Mouse (Mus musculus) common myeloid progenitor, adult 5-6 weeks (primary cell): ENCODE measurements around the gene Apob. TPM values are rescaled to one million over a fixed set of nuclear protein-coding genes. Genes with fewer than 3 reads are reported as not detected.
A peak's percentile ranks its signal among the peaks of the same experiment; 100 is the strongest.
"Not testable (repeated sequence)": the region's sequence is repeated elsewhere in the genome, so short reads cannot be mapped to it uniquely, and the experiment has no call there.

ENCODE experiments used
- ATAC-seq: replicated peaks from 2 replicates; pipeline ENCODE4 v1.8.0; 2016; ENCODE audit warnings: low read depth, mild to moderate bottlenecking, moderate TSS enrichment, inconsistent platforms; ENCODE audit not compliant: poor library complexity, severe bottlenecking
- total RNA-seq: library from RNA; stranded (forward); fragments of 200-1000, 187-1606 nt; gene quantifications from 2 replicates; pipeline ENCODE4 v1.2.3, GENCODE M21; 2017

Gene Apob
- total RNA-seq: 0.05 and 0.23 TPM in 2 replicates

DNA sequence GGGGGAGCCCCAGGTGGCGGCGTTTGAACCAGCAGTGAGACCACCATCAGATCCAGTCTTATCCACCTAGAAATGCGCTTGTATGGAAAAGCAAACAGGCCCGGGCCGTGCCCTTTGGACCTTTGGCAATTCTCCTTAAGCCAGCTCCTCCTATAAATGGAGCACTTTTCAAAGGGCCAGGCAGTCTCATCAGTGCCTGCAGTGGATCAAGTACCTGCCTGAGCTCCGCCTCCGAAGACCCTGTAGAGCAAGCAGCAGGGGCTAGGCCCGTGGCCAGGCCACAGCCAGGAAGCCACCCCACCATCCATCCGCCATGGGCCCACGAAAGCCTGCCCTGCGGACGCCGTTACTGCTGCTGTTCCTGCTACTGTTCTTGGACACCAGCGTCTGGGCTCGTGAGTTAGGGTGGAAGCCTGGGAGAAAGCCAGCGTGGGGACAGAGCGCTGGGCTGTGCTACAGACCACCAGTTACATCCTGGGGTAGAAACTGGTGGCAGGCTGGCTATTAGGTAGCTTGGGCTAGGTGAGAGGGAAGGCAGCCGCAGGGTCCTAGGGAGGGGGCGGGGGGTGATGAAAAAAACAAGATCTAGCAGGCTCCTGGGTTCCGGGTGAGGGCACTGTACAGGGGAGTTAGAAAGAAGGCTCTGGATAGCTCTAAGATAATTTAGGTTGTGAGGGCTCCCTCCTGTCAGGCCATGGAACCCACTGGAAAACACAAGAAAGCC lies at the start of gene Apob:
Gene Apob, plus strand, starts transcription at position 183 of the 724 bp plus-strand sequence.
- 0 out of 2 replicates have a peak, but pooled peaks have one; percentile 12 for ATAC-seq

DNA sequence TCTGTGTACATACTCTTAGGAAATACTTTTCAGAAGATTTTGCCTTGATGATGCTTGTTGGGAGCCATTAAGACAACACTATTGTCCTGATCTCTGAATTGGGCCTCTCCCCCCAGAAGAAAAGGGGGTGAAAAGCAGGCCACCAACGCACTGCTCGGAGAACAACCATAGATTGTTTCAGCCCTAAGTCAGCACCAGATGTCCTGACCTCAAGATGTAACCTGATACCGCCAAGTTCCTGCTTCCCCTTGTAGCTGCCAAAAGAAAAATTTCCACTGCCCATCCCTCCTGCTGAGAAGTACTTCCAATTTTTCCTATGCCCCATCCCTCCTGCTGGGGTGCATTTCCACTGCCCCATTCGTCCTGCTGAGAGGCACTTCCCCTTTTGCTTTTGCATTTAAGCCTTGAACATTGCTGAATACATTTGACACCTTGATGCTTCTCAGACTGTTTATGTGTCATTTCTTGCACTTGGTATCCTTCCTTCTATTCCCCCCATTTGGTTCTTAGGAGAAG lies 45.0 kb upstream of the Apob start:
- no peak for ATAC-seq

DNA sequence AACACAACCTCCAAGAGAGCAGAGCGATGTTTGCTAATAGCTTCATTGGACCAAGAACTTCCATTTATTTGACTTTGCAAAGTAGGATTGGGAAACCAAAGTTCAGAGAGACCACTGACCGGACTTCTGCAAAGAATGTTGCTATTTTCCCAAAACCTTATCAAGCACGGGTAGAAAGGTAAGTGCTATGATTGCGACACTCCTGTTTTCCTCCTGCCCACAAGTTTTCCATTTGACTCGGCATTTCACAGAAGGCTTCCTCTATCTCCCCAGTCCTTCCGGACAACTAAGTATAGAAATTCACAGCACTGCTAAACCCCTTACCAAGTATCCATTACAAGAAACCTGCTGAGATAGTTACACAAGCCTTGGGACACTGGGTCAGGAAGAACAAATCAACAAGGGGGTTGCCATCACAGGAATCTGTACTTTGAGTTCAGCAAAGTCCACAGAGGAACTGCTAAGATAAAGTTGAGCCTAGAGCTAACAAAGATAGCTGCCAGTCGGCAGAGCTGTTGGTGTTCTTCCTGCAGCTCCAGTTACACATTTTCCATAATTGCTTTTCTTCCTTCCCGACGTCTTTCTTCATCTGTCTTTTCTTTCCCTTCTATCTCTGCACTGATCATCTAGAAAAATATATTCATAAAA lies 27.2 kb upstream of the Apob start:
- ATAC-seq: no peak

DNA sequence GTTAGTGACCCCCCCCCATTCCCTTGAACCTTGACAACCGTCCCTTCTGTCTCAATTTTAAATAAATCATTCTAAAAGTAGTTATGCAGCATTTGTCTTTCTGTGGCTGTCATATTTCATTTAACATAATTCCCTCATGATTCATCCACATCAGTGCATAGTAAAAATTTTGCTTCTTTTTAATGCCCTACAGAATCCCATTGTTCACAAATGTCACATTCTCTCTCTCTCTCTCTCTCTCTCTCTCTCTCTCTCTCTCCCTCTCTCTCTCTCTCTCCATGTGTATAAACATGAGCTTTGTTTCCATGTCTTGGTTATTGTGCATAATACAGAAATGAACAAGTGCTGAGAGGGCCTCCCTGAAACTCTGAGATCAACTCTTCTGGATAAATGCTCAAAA lies 18.6 kb upstream of the Apob start:
- ATAC-seq: no peak

DNA sequence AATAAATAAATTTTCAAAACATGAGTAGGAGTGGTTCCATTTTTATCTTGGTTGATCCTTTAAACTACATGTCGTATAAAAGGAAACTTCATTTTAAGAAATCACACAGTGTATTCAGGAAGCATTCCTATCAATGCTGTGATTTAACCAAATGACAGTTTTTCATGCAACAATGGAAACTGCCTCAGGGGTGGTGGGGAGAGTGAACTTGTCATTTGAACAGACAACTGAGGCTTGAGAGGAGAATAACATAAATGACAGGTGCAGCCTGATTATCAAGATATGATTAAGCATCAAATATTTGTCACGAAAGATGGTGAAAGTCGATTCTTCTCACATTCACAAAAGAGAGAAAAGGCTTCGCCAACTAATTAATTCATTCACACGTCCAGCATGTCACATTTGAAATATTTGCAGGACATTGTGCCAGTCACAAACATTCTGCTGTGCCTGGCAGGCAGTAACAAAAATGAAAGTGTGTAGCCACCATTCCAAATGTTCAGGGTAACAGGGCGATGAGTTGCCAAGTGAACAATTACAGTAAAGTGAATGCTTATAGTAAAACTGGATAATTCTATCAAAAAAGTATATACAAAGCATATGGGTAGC lies 18.0 kb upstream of the Apob start:
- no peak for ATAC-seq

DNA sequence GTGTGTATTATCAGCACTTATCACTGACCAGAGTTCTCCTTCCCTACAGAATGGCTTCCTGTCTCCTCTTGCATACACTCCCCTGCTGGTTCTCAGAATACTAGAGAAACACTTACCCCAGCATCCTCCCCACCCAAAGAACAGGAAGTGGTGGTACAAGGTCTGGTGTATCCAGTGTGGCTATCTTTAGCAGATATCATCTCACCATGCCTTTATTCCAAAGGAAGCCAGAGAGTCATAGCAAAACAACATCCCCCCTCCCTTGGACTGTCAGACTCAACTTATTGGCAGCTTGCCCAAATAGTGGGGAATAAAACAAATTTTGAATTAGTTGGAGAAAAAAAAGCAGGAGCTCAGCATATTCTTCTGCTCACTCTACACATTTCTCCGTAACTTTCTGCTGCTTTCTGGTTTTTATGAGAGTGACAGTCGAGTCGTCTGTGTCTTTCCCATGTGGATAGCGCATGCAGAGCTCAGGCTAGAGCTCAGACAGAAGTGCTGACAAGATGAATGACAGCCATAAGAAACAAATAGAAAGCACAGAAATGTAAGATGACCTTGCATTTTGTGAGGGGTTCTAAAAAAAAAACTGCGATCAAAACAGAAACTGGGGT lies 15.0 kb upstream of the Apob start:
- ATAC-seq: peak; percentile 99

DNA sequence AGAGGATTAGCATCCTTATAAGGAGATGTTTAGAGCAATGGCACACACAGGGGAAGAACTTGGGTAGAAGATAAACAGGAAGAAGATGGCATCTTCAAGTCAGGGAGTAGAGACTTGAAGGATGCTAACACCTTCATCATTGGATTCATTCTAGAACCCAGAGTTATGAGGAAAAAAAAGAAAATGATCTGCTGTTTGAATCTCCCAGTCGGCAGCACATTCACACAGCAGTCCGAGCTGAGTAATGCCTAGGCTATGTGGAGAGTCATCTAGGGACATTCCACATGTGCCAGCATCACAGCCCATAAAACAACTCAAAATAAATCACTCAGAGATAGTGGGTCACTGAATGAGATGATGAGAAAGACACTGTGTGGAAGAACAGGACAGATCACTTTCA lies 10.2 kb upstream of the Apob start:
- no peak for ATAC-seq

DNA sequence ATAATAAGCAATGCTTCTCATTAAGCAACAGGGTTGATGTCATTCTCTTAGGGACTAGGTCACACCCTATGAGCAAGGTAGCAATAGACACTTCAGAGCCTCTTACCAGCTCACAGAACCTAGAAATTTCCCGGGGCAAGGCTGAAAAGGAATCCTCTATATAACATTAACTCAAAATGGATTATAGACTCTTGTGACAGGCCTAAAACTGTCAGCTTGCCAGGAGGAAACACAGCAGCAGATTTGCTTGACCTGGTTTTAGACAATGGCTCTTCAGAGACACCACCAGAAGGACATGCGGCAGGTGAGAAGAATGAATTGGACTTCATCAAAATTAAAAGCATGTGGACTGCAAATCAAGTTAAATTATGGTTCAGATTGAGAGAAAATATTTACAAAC lies 7.1 kb upstream of the Apob start:
- ATAC-seq: no peak

DNA sequence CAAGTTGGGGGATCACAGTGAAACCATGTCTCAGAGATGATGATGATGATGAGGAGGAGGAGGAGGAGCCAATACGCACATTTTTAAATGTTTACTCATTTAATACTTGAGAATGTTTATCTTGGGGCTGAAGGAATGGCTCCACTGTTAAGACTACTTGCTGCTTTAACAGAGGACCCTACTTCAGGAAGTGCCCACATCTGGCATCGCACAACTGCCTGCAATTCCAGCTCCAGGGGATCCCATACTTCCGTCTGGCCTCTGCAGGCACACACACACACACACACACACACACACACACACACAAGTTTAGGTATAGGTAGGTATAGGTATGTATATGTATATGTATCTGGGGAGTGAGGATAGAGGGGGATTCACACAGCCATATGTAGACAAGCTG lies 6.6 kb upstream of the Apob start:
- ATAC-seq: no peak

DNA sequence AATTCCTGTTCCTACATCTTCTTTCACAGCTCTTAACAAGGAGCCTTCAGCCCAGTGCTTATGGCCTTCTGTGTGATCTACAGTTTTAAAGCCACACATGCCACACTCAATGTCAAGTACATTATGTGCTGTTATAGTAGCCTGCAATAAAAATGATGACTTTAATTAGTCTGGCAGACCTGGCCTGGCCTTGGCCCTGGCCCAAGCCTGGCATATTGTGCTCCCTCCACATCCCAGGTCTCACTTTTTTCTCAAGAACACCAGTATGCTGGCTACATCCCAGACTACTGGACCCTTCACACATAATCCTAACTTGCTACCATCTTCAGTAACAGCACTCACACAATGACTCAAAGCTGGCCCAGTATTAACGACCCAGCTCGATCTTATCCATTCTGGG lies 5.7 kb upstream of the Apob start:
- ATAC-seq: no peak

DNA sequence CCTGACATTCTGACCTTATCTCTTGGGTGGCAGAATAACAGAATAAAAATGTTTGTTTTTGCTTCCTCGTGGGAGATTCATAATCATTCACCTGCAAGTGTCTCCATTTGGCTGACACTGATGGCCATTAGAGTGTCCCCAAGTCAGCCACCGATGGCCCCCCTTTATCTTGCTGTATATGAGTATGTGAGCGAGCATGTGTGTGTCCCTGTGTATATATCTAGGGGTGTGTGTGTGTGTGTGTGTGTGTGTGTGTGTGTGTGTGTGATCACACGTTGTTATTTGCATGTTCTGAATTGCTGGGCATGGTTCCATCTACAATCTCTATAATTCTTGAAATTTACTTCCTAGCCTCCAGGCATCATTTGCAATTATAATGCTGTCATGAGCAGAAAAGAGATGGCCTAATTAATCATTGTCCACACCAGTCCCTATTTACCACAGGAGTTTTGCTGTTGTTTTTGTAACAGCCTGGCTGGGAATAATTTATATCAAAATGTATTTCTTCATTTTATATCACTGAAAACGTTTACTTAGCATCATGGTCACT lies 3.6 kb upstream of the Apob start:
- no peak for ATAC-seq

DNA sequence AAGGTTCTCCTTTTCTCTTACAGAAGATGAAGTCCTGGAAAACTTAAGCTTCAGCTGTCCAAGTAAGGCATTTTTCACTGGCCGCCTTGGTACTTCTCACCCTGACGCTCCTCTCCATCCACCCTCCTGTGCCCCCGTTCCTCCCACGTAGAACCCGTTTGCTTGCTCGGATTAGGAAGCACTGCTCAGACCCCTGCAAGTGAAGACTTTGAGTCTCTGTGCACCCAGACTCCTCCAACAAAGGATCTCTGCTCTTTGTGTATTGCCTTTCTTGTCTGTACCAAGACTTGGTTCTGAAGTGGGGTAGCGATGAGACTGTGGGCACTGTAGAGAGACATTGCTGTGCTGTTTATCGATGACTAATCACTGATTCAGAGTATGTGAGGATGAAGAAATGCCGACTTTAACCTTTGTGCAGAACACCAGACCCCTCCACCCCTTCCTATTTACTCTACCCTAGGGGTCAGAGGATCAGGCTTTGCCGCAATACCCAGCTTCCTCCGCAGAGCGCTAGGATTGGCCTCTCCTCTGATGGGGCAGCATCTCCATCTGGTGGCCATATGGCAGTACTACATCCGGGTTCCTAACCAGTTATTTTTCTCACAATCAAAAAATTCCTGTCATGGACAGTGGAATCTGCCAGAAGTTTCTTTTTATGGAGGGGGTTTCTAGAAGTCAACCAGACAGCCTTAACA lies 889 bp downstream of the Apob start:
- ATAC-seq: peak; percentile 98

DNA sequence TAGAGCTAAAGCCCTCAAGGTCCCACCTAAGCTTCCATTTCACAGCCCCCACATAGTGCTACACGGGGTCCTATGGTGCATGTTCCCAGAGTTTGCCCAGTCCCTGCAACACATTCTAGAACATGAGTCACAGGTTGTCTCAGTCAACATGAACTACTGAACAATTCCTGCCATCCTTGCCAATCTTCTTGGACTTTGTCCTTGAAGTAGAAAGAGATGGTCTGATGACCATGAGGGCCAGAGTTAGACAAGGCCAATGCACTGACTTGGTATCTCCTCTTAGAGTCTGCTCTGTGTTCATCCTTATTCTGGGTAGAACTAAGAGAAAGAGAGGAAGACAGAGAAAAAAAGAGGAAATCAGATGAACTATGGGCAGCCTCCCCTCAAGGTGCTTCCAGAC lies 7.0 kb downstream of the Apob start:
- ATAC-seq: no peak

DNA sequence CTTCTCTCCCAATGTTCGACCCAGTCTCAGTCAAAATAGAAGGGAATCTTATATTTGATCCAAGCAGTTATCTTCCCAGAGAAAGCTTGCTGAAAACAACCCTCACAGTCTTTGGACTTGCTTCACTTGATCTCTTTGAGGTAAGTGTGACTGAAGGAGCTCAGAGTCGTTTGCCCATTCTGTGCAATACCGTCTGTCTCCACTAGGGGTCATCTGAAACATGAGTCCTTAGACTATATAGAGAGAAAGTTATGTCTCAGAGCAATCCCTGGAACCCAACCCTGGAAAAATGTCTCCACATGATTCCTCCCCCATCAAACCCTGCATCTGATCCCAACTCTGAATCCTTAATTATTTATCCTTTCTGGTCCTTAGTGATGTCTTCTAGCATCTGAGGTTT lies 13.4 kb downstream of the Apob start:
- peak; percentile 78 for ATAC-seq

DNA sequence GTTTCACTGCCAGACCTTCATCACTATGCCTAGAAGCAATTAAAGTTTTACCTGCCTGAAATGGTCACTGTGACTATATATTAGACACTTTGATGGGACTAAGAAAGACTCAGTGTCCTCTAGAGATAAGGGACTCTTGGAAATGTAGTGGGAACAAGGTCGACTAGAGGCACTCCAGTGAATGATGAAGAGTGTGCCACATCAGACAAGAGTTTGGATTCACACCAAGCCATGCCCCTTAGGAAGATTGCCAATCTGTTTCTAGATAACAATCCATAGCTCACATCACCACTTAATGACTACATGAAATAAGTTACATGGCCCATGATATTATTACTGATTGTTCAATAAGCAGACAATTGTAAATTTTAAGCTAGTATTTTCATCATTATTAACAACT lies 14.1 kb downstream of the Apob start:
- ATAC-seq: no peak

DNA sequence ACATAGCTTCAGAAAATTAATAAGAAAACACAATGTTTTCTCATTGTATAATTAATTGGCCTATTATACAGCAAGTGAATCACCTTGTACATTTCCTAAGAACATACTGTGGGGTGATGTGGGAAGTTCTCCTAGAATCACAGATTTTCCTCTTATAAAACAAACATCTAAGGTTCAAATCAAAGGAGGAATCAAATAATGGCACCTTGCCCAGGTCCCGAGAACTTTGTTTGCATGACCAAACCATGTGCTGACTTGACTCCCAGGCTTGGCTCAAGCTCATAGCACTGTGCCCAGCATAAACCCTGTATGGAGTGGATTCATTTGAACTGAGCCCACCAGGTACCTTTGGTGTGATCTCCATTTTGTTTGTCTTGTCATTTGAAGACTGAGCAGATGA lies 43.5 kb downstream of the Apob start:
- ATAC-seq: no peak

DNA sequence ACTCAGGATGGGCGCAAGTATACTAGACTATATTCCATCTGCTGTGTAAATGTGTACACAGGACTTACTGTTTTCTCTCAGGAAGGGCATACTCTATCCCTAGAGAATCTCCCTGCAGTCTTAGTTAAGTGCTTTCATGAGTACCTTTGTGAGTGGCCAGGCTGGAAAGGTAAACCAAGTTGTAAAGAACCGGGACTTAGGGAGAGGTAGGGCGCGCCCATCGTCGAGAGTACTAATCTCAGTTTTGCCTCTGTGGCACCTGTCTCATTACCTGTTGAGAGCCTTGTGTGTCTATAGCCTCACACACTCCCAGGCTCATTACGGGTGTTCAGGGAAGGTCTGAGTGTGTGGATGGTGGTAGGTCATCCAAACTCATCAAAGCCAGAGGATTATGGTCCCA lies 52.1 kb downstream of the Apob start:
- no peak for ATAC-seq

DNA sequence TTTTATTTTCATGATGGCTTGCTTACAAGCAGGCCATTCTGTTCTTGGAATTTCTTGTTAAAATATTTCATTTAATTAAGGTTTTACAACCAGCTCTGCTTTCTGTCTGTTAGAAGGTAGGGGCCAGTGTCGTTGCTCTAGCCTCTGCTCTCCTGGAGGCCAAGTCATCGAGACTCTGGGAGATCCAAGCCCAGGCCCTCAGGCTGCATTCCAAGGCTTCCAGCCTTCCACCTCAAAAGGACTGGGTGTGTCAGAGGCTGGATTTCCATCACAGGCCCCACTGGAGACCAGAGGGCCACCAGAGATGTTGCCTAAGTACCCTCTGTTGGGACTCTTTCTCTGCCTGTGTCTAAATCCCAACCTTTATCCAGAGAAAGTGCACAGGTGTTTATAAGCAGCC lies 52.6 kb downstream of the Apob start:
- no peak for ATAC-seq

DNA sequence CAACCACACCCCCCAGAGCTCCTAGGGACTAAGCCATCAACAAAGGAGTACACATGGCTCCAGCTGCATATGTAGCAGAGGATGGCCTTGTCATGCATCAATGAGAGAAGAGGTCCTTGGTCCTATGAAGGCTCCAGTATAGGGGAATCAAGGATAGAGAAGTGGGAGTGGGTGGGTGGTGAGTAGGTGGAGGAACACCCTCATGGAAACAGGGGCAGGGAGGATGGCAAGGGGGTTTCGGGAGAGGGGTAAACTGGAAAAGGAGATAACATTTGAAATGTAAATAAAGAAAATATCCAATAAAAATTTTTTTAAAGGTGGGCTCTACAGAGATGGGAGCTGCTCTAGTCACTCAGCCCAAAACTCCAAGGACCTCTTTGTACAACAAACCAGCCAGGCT lies 53.7 kb downstream of the Apob start:
- ATAC-seq: not testable (repeated sequence)
